Mouse (Mus musculus): Measurements from ENCODE around the gene 4930430F08Rik. TPM values are rescaled to one million over a fixed set of nuclear protein-coding genes. Genes with fewer than 3 reads are reported as not detected.

Gene 4930430F08Rik
- total RNA-seq, 2 experiments from 2014 or later, result 4.9 to 6.9 TPM

DNA sequence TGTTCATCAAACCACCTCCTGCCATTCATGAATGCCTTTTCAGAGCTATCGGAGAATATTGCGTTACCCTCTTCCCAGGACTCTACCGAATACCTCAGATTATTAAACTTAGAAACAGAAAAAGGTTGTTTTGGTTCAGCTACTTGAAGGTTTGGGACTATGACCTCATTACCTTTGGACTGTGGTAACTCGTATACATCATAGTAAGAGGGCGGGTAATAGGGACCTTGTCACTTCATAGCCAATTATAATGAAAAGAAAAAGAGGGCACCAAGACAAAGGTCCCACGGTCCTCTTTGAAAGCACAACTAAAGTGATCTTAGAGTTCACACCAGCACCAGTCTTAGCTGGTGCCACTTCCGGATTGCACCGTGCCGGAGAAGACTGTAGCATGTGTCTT is 67.9 kb downstream of the 4930430F08Rik start:
- no peak for DNase-seq (ENCODE audit: low spot score)
- intact Hi-C loops (cut with DNase I), result no loop called here

Other genes with a start within 250 kb of the 4930430F08Rik start
- not detected for gene Gm4302, start 249.6 kb downstream of the 4930430F08Rik start, total RNA-seq (2021)
- gene Gm4303, start 244.5 kb downstream of the 4930430F08Rik start, total RNA-seq (2021), result not detected
- gene Gm4305, start 239.3 kb downstream of the 4930430F08Rik start, total RNA-seq (2021), result not detected
- gene Gm4307, start 229.1 kb downstream of the 4930430F08Rik start, total RNA-seq (2021), result not detected
- not detected for gene Gm4312, start 207.9 kb downstream of the 4930430F08Rik start, total RNA-seq (2021)
- 10 to 100 TPM; 17.1 to 17.9 TPM for gene Tmtc3, start 103.1 kb downstream of the 4930430F08Rik start, total RNA-seq (2021)
- gene Cep290, start 102.9 kb downstream of the 4930430F08Rik start, total RNA-seq (2021), result 1 to 10 TPM; 3.0 to 4.0 TPM
- not detected for gene 1700017N19Rik, start 61 bp upstream of the 4930430F08Rik start, total RNA-seq (2021)